Comparison of ENCODE assay signal across 28 mouse cellular contexts in the genomic region with DNA sequence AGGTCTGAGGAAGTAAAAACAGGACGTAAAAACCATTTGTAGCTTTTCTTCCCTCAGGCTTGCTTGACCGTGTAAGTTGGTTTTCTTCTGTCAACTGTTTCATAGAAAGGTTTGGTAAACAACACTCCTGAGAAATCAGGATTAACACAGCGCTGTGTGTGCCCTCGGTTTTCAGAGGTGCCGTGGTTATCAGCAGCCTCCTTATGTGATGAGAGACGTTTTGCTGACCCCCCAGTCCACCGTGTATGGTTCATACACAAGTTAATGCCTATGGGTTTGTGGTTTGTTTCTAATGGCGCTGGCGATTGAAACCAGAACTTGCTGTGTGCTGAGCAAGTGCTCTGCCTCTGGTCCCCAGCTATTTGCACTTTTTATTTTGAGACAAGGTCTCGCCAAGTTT. TPM values are rescaled to one million over a fixed set of nuclear protein-coding genes. Genes with fewer than 3 reads are reported as not detected.
"Had no signal": no experiment of that assay in that cellular context is flagged by ENCODE, and none has a peak within 500 bp of the region (broad histone marks: within the 10 kb centered on the region; RNA-seq: fewer than 3 reads in every experiment).

No protein-coding gene starts in this region.

- H3K36me3 ChIP-seq: limb, embryonic 10.5 days; limb, embryonic 13.5 days had no signal

- H3K4me3 ChIP-seq: limb, embryonic 10.5 days; limb, embryonic 13.5 days; megakaryocyte, embryonic 14.5 days had no signal

- DNase-seq: kidney, adult 2 months; kidney, postnatal 36 days; lung, embryonic 14.5 days; midbrain, embryonic 14.5 days; thymus, postnatal 36 days had no signal

- H3K4me2 ChIP-seq: limb, embryonic 13.5 days; lung, embryonic 14.5 days; midbrain, embryonic 11.5 days had no signal

- H3K27me3 ChIP-seq: limb, embryonic 13.5 days had no signal

- H3K9ac ChIP-seq: limb, embryonic 13.5 days; lung, embryonic 14.5 days had no signal

- H3K27ac ChIP-seq: kidney, postnatal 0 days; limb, embryonic 10.5 days; limb, embryonic 13.5 days; macrophage; stomach, postnatal 0 days had no signal

- H3K9me3 ChIP-seq: limb, embryonic 10.5 days; limb, embryonic 13.5 days had no signal

- ATAC-seq: intestine, postnatal 0 days; lung, postnatal 0 days had no signal

RNA-seq across cellular contexts. Expression of a gene that starts 15.9 kb away (rescaled TPM):
- total RNA-seq: liver, adult 2 months had no signal
- polyA plus RNA-seq: liver, adult 2 months; macrophage; small intestine, adult 2 months had no signal

RNA-seq across cellular contexts. Expression of a gene that starts 57.3 kb away (rescaled TPM):
- total RNA-seq: layer of hippocampus, adult 8-10 months; layer of hippocampus, postnatal 10 days; left cerebral cortex, postnatal 25 days; liver, adult 2 months; midbrain, postnatal 0 days had no signal
- polyA plus RNA-seq: intestine, embryonic 14.5 days; intestine, postnatal 0 days; kidney, adult 2 months; kidney, embryonic 14.5 days; kidney, postnatal 0 days; limb, embryonic 10.5 days; limb, embryonic 13.5 days; liver, adult 2 months; lung, embryonic 14.5 days; lung, postnatal 0 days; macrophage; midbrain, embryonic 11.5 days; midbrain, embryonic 14.5 days; midbrain, postnatal 0 days; neural tube, embryonic 11.5 days; neural tube, embryonic 14.5 days; small intestine, adult 2 months; spleen, adult 2 months; stomach, embryonic 14.5 days; stomach, postnatal 0 days; thymus, postnatal 0 days; urinary bladder, adult 2 months had no signal
